Mouse (Mus musculus): ENCODE results near the gene Kcp. TPM values are rescaled to one million over a fixed set of nuclear protein-coding genes. Genes with fewer than 3 reads are reported as not detected.

Kcp gene
- polyA plus RNA-seq, 1 experiment from 2014 or later = 3.8 TPM

DNA sequence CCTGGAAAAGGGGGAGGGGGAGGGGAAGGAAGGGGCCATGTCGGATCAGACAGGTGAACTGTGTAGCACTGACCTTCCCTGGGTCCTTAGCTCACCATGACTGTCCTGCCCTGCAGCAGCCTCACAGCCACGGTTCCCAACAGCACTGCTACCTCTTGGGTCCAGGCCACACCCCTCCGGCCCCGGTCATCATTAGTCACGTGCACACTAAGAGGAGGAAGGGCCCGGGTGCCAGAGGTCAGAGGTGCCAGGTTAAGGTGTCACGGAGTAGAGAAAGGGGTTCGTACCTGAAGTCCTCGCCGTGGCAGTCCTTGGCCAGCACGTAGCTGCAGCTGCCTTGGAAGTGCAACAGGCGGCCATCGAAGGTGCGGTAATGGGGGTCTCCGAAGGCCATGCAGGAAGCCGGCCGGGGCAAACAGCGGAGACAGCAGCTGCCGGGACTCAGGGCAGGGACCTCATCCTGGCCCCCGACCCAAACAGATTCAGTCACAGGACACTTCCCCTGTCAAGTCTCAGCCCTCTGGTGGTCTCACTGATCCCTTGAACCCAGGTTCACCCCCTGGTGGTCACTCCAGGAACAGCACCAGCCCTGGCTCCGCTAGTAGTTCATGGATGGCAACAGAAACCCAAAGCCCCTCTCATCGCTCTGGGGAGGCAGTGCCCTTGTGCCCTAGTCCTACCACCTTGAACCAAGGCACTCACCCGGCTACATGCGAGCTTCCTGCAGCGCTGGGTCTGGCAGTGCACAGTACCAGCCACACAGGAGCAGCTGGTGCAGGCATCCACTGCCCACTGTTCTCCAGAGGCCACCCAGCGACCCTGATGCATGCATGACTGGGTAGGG, 22.8 kb downstream of the Kcp start:
- DNase-seq (ENCODE audit: low spot score) = peak; percentile 67
- TF ChIP-seq EP300 (optimal IDR thresholded peaks at IDR 0.05) (no peak), CTCF (IDR thresholded peaks at IDR 0.05; ENCODE audit: low read depth) (peak; percentile 93)
- peak; percentile 47 for ATAC-seq (ENCODE audit: low FRiP score, low TSS enrichment)
- Histone ChIP-seq H3K36me3 (ENCODE audit: control insufficient read depth, insufficient read depth, low read length) (no peaks in the 10 kb centered on the region), H3K27ac (replicated peaks) (no peak overlapping the region), H3K27me3 (ENCODE audit: control insufficient read depth, insufficient read depth, low read length) (no peaks in the 10 kb centered on the region), H3K4me3 (ENCODE audit: low read depth, low read length) (peak overlapping the region; percentile 30), H3K9ac (ENCODE audit: low read length) (peak overlapping the region; percentile 41; the same call in 1 of the 2 replicates), H3K9me3 (ENCODE audit: control insufficient read depth, low read length) (no peaks in the 10 kb centered on the region), H3K4me1 (replicated peaks; ENCODE audit: control insufficient read depth, insufficient read depth) (0 out of 2 replicates have a peak, but pooled peaks cover 2% of the 10 kb centered on the region), H3K4me2 (replicated peaks; ENCODE audit: low read depth) (peak overlapping the region; percentile 67)
- 10% methylated on average over 26 of the region's 26 CpGs for WGBS

DNA sequence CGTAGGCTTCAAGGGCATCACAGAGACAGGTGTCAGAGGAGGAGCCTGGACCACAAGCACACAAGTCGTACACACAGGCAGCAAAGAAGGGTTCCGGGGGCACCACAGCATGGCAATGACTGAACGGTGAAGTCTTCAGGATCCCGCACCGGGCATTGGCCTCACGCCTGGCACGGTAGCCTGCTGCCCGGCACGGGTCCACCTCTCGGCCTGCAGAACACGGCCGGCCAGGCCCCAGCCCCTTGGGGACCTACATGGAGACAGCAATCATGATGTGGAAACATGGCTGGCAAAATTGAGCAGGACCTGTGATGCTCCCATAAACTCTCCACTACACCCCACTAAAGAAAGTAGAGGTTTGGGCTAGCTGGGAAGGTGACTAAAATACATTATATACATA, 25.1 kb downstream of the Kcp start:
- ATAC-seq (ENCODE audit: low FRiP score, low TSS enrichment) = no peak
- no peak overlapping the region for H3K9ac ChIP-seq (ENCODE audit: low read length)
- H3K4me2 ChIP-seq (replicated peaks; ENCODE audit: low read depth) = no peak overlapping the region
- no peak overlapping the region for H3K27ac ChIP-seq (replicated peaks)
- no peak for DNase-seq (ENCODE audit: low spot score)
- no peaks in the 10 kb centered on the region for H3K27me3 ChIP-seq (ENCODE audit: control insufficient read depth, insufficient read depth, low read length)
- 94% methylated on average over 13 of the region's 13 CpGs for WGBS
- H3K4me3 ChIP-seq (ENCODE audit: low read depth, low read length) = no peak overlapping the region
- H3K36me3 ChIP-seq (ENCODE audit: control insufficient read depth, insufficient read depth, low read length) = no peaks in the 10 kb centered on the region
- 0 out of 2 replicates have a peak, but pooled peaks cover 2% of the 10 kb centered on the region for H3K4me1 ChIP-seq (replicated peaks; ENCODE audit: control insufficient read depth, insufficient read depth)
- TF ChIP-seq EP300 (optimal IDR thresholded peaks at IDR 0.05) = no peak
- no peak for TF ChIP-seq CTCF (IDR thresholded peaks at IDR 0.05; ENCODE audit: low read depth)
- no peaks in the 10 kb centered on the region for H3K9me3 ChIP-seq (ENCODE audit: control insufficient read depth, low read length)

DNA sequence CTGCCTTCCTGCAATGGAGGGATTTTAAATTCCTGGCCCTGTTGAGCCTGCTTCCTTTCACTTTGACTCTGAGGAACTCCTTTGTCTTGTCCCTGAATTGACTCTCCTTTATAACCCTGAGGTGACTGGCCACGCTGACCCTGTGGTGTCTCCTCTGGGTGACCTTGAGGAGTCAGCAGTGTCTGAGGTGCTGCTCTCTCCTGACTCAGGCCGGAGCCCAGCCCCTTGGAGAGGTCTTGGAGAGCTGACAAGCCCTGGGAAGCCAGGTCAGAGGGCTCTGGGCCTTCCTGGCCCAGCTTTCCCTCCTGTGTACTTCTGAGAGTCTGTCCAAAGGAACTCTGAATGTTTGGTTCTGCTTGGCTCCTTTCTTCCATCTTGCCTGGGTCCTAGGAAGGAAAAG, 33.0 kb downstream of the Kcp start:
- Histone ChIP-seq H3K4me1 (replicated peaks; ENCODE audit: control insufficient read depth, insufficient read depth) (0 out of 2 replicates have a peak, but pooled peaks cover 3% of the 10 kb centered on the region), H3K27ac (replicated peaks) (no peak overlapping the region), H3K4me2 (replicated peaks; ENCODE audit: low read depth) (no peak overlapping the region), H3K27me3 (ENCODE audit: control insufficient read depth, insufficient read depth, low read length) (no peaks in the 10 kb centered on the region), H3K4me3 (ENCODE audit: low read depth, low read length) (no peak overlapping the region), H3K36me3 (ENCODE audit: control insufficient read depth, insufficient read depth, low read length) (peaks cover 5% of the 10 kb centered on the region; the same call in 1 of the 2 replicates), H3K9me3 (ENCODE audit: control insufficient read depth, low read length) (no peaks in the 10 kb centered on the region), H3K9ac (ENCODE audit: low read length) (no peak overlapping the region)
- DNase-seq (ENCODE audit: low spot score) (no peak), ATAC-seq (ENCODE audit: low FRiP score, low TSS enrichment) (no peak)
- no peak for TF ChIP-seq EP300 (optimal IDR thresholded peaks at IDR 0.05)
- TF ChIP-seq CTCF (IDR thresholded peaks at IDR 0.05; ENCODE audit: low read depth) = no peak
- WGBS = 71% methylated on average over 2 of the region's 2 CpGs

DNA sequence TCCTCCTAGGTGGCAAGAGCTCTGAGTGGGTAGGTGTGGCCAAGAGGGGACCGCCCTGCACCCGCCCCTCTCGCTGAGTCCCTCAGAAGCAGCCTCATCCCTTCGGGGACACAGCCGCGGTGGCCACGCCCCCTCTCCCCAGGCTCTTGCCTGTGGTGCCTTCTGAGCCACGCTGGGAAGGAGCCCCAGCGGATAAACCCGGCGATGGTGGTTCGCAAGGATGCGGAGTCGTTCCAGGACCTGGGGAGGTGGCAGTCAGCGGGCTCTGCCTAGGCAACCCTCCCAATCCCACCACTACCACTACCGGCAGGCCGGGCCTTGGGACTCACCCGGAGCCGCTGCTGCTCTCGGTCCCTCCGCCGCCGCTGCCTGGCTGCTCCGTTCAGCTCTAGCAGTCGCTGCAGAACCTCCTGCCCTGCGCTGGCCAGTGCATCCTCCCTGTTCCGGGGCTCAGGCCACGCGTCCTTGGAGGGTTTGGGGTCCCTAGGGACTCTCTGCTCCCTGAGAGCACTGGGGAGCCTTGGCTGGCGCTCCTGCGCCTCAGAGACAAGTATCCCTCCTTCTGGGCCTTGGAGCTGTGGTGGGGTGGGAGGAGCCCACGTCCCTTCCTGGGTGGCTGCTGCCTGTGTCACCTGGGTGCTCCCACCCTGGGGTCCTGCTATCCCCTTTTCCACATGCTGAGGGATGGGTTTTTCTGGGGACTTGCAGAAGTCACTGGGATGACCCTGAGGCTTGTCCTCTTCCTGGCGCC, 33.6 kb downstream of the Kcp start:
- Histone ChIP-seq H3K36me3 (ENCODE audit: control insufficient read depth, insufficient read depth, low read length) (peaks cover 5% of the 10 kb centered on the region; the same call in 1 of the 2 replicates), H3K9me3 (ENCODE audit: control insufficient read depth, low read length) (no peaks in the 10 kb centered on the region), H3K4me3 (ENCODE audit: low read depth, low read length) (peak overlapping the region; percentile 39), H3K4me1 (replicated peaks; ENCODE audit: control insufficient read depth, insufficient read depth) (0 out of 2 replicates have a peak, but pooled peaks cover 3% of the 10 kb centered on the region), H3K9ac (ENCODE audit: low read length) (peak overlapping the region; percentile 54), H3K27ac (replicated peaks) (no peak overlapping the region), H3K4me2 (replicated peaks; ENCODE audit: low read depth) (peak overlapping the region; percentile 71), H3K27me3 (ENCODE audit: control insufficient read depth, insufficient read depth, low read length) (no peaks in the 10 kb centered on the region)
- WGBS = 5% methylated on average over 33 of the region's 33 CpGs
- TF ChIP-seq EP300 (optimal IDR thresholded peaks at IDR 0.05) (no peak), CTCF (IDR thresholded peaks at IDR 0.05; ENCODE audit: low read depth) (no peak)
- DNase-seq (ENCODE audit: low spot score) = peak; percentile 87
- peak; percentile 93 for ATAC-seq (ENCODE audit: low FRiP score, low TSS enrichment)

DNA sequence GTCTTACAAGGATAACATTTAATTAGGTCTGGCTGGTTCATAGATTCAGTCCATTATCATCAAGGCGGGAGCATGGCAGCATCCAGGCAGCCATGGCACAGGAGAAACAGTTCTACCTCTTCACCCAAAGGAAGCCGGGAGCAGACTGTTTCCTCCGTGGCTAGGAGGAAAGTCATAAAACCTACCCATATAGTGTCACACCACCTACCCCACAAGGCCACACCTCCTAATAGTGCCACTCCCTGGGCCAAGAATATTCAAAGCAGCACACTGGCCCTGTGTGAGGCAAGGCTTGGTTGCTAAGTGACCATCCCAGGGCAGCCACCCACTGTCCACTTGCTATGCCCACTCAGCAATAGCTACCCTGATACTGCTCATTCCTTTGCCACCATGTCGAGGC, 36.6 kb downstream of the Kcp start, which contains the start of gene Atp6v1fnb:
TSS of gene Atp6v1fnb (plus strand) at position 301 of the 400 bp plus-strand sequence.
- 93% methylated on average over 4 of the region's 4 CpGs for WGBS

More for the DNA sequence above, 36.6 kb downstream of the Kcp start, which contains the start of gene Atp6v1fnb:
- TF ChIP-seq EP300 (optimal IDR thresholded peaks at IDR 0.05) = no peak
- no peak for TF ChIP-seq CTCF (IDR thresholded peaks at IDR 0.05; ENCODE audit: low read depth)
- Histone ChIP-seq H3K9ac (ENCODE audit: low read length) (no peak within 1 kb of the TSS), H3K27me3 (ENCODE audit: control insufficient read depth, insufficient read depth, low read length) (no peaks in the 10 kb centered on the region), H3K4me3 (ENCODE audit: low read depth, low read length) (no peak within 1 kb of the TSS), H3K36me3 (ENCODE audit: control insufficient read depth, insufficient read depth, low read length) (peaks cover 5% of the 10 kb centered on the region; the same call in 1 of the 2 replicates), H3K4me2 (replicated peaks; ENCODE audit: low read depth) (no peak within 1 kb of the TSS), H3K9me3 (ENCODE audit: control insufficient read depth, low read length) (no peaks in the 10 kb centered on the region), H3K27ac (replicated peaks) (no peak within 1 kb of the TSS), H3K4me1 (replicated peaks; ENCODE audit: control insufficient read depth, insufficient read depth) (0 out of 2 replicates have a peak, but pooled peaks cover 6% of the 10 kb centered on the region)
- DNase-seq (ENCODE audit: low spot score) (no peak), ATAC-seq (ENCODE audit: low FRiP score, low TSS enrichment) (no peak)
